Mouse (Mus musculus) forebrain, embryonic 11.5 days (tissue): ENCODE results near the gene Cyp27a1. TPM values are rescaled to one million over a fixed set of nuclear protein-coding genes. Genes with fewer than 3 reads are reported as not detected.
A peak's percentile ranks its signal among the peaks of the same experiment; 100 is the strongest.

Experiments
- ATAC-seq: fragments of 200-750 bp; cut with Nextera tagmentation; replicated peaks from 2 replicates; pipeline ENCODE4 v1.8.0; 2017; ENCODE audit warnings: moderate TSS enrichment; ENCODE audit not compliant: low FRiP score
- DNase-seq: peaks from one replicate; pipeline ENCODE4 v3.0.0-alpha.2; 2017; ENCODE audit warnings: low spot score
- H3K27ac ChIP-seq: fragments of 300-500 bp; sonication (generic); 2 replicates; pipeline ENCODE4 v1.5.1; 2014; ENCODE audit warnings: low read depth, low read length
- H3K27me3 ChIP-seq: fragments of 300-500 bp; sonication (generic); 2 replicates; pipeline ENCODE4 v1.6.1; 2014; ENCODE audit warnings: mild to moderate bottlenecking, low read length, mixed read lengths; ENCODE audit not compliant: control insufficient read depth, insufficient read depth
- H3K36me3 ChIP-seq: fragments of 300-500 bp; sonication (generic); 2 replicates; pipeline ENCODE4 v1.6.1; 2014; ENCODE audit warnings: mild to moderate bottlenecking, low read length, moderate library complexity, mixed read lengths; ENCODE audit not compliant: control insufficient read depth, insufficient read depth
- H3K4me1 ChIP-seq: fragments of 300-500 bp; sonication (generic); replicated peaks from 2 replicates; pipeline ENCODE4 v1.6.1; 2014; ENCODE audit warnings: low read length, mixed read lengths; ENCODE audit not compliant: control insufficient read depth, insufficient read depth
- H3K4me2 ChIP-seq: fragments of 300-500 bp; sonication (generic); 2 replicates; pipeline ENCODE4 v1.6.1; 2014; ENCODE audit warnings: low read depth, mild to moderate bottlenecking, low read length, moderate library complexity, mixed read lengths; ENCODE audit not compliant: severe bottlenecking
- H3K4me3 ChIP-seq: fragments of 300-500 bp; sonication (generic); 2 replicates; pipeline ENCODE4 v1.5.1; 2014; ENCODE audit warnings: low read depth, low read length
- H3K9ac ChIP-seq: fragments of 300-500 bp; sonication (generic); 2 replicates; pipeline ENCODE4 v1.6.1; 2014; ENCODE audit warnings: low read length
- H3K9me3 ChIP-seq: fragments of 300-500 bp; sonication (generic); 2 replicates; pipeline ENCODE4 v1.6.1; 2016; ENCODE audit warnings: low read length, mixed read lengths; ENCODE audit not compliant: control insufficient read depth
- WGBS: fragments of 180-500 bp; shearing (Covaris S2); extraction: QIAGEN DNeasy Blood & Tissue Kit; methylation state at CpG from one replicate; pipeline ENCODE4 v1.1.7; 2014; 5-methylcytosine and 5-hydroxymethylcytosine counted together
- polyA plus RNA-seq: library from polyadenylated mRNA; unstranded; fragments of >200 nt; fragmentation: Nextera tagmentation; extraction: Ambion mirVana; gene quantifications from 2 replicates; pipeline ENCODE4 v1.2.1, GENCODE M21; 2014

Cyp27a1 gene
- polyA plus RNA-seq: 5.8 and 6.7 TPM in 2 replicates

DNA sequence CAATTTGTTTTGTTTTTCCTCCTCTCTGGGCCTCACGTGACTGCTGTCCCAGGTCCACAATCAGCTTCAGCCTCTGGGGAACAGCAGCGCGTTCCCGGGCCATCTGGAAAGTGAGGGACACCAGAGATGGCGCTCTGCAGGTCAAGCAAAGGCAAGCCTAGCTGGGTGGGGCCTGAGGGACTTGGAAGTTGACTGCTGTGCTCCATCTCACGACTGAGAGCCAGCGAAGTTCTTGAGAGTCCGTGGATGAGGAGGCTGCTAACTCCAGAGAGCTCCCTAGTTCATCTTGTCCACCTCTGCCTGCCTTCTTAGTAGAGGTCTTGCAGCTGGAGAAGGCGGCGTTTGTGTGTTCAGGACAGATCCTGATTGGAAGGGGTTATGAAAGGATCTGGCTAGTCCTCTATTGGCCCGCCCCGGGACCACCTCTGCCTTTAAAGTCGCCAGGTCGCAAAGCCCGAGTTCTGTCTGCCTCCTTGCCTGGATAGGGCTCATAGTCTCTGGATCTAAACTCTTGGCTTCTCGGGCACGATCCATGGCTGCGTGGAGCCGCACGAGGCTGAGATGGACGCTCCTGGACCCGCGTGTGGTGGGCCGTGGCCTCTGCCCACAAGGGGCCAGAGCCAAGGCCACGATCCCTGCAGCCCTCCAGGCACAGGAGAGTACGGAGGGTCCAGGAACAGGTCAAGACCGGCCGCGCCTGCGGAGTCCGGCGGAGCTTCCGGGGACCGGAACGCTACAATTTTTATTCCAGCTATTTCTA lies at the start of gene Cyp27a1:
Gene Cyp27a1 (plus strand): TSS at position 476 of the 760 bp plus-strand sequence.
- DNase-seq (peak; percentile 80), ATAC-seq (peak; percentile 73)
- Histone ChIP-seq H3K9ac (peak within 1 kb of the TSS; percentile 69), H3K27me3 (no peaks in the 10 kb centered on the region), H3K4me3 (peak within 1 kb of the TSS; percentile 46), H3K4me1 (no peaks in the 10 kb centered on the region; the same call in 1 of the 2 replicates), H3K36me3 (no peaks in the 10 kb centered on the region), H3K9me3 (no peaks in the 10 kb centered on the region), H3K27ac (no peak within 1 kb of the TSS), H3K4me2 (peak within 1 kb of the TSS; percentile 94)
- WGBS: 4% methylated on average over 35 of the region's 35 CpGs

DNA sequence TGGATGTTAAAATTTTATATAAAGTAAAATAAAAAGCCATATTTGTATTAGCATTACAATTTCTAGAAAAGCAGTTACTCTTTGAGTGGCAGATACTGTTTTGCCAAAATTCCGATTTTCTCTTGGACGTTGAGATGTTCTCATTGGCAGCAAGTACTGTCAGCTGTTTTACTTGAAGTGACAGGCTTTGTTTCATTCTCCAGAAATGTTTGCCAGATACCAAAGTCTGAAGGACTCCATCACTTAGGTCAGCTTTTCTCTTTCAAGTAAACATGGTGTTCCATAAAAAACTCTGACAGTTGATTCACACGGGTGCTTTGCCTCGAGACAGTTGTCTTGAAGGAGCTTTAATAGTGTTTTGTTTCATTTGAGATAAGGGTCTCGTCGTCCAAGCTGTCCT lies 48.2 kb upstream of the Cyp27a1 start:
- Histone ChIP-seq H3K4me3 (no peak overlapping the region), H3K36me3 (no peaks in the 10 kb centered on the region), H3K27me3 (no peaks in the 10 kb centered on the region), H3K9ac (no peak overlapping the region), H3K4me1 (0 out of 2 replicates have a peak, but pooled peaks cover 1% of the 10 kb centered on the region), H3K4me2 (no peak overlapping the region), H3K27ac (no peak overlapping the region), H3K9me3 (no peaks in the 10 kb centered on the region)
- no peak for DNase-seq
- ATAC-seq: no peak
- WGBS: 85% methylated on average over 6 of the region's 6 CpGs

DNA sequence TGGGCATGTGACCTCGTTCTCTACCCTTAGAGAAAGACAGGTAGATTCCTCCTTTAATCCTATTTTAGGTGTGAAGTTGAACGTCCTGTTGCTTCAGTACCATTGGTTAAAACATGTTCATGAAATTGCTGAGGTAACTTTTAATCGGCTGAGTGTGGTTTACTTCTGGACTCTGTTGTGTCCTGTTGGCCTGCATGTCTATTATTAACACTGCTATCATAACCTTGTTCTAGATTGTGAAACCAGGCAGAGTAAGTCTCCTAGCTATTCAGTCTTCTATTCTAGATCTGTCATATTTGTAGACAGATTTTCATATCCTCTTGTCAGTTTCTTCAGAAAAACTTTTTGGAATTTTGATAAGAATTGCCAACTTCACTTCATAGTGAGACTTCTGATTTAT lies 45.0 kb upstream of the Cyp27a1 start:
- Histone ChIP-seq H3K9ac (no peak overlapping the region), H3K27me3 (no peaks in the 10 kb centered on the region), H3K4me3 (no peak overlapping the region), H3K27ac (no peak overlapping the region), H3K36me3 (peaks cover 4% of the 10 kb centered on the region; the same call in 1 of the 2 replicates), H3K4me2 (no peak overlapping the region), H3K4me1 (no peaks in the 10 kb centered on the region), H3K9me3 (no peaks in the 10 kb centered on the region)
- WGBS: 95% methylated on average over 3 of the region's 3 CpGs
- DNase-seq (no peak), ATAC-seq (no peak)

GRCm38 (mm10) chr1:74672731-74673130 lies 40.6 kb upstream of the Cyp27a1 start:
- Histone ChIP-seq H3K4me1 (no peaks in the 10 kb centered on the region), H3K36me3 (peaks cover 4% of the 10 kb centered on the region; the same call in 1 of the 2 replicates), H3K4me2 (no peak overlapping the region), H3K27ac (no peak overlapping the region), H3K4me3 (no peak overlapping the region), H3K9ac (no peak overlapping the region), H3K27me3 (no peaks in the 10 kb centered on the region), H3K9me3 (no peaks in the 10 kb centered on the region)
- DNase-seq: no peak
- 91% methylated on average over 7 of the region's 7 CpGs for WGBS
- no peak for ATAC-seq

GRCm38 (mm10) chr1:74676863-74677262 lies 36.5 kb upstream of the Cyp27a1 start:
- ATAC-seq (no peak), DNase-seq (no peak)
- H3K4me2 ChIP-seq: no peak overlapping the region
- 93% methylated on average over 3 of the region's 3 CpGs for WGBS
- H3K27ac ChIP-seq: no peak overlapping the region
- H3K27me3 ChIP-seq: no peaks in the 10 kb centered on the region
- H3K36me3 ChIP-seq: peaks cover 11% of the 10 kb centered on the region; the same call in 1 of the 2 replicates
- no peak overlapping the region for H3K4me3 ChIP-seq
- no peak overlapping the region for H3K9ac ChIP-seq
- no peaks in the 10 kb centered on the region for H3K9me3 ChIP-seq
- no peaks in the 10 kb centered on the region for H3K4me1 ChIP-seq

DNA sequence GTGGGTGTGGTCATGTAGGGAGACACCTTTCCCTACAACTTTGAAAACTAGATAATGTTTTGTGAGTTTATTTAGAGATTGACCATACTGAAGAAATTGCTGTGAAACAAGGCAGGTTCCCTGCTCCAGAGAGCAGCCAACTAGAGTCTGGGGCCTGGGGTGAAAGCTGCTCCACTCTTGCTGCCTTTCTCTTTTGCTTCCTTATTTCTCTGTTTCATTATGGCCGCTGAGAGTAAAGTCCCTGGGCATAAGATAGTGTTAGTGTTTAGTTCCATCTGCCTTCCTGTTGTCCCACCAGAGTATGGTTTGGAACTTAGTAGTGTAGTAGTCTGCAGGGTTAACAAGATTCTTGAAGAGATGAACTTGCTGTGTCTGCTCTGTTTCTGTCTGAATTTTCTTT lies 35.5 kb upstream of the Cyp27a1 start:
- no peak overlapping the region for H3K9ac ChIP-seq
- H3K27ac ChIP-seq: no peak overlapping the region
- peaks cover 8% of the 10 kb centered on the region; the same call in 1 of the 2 replicates for H3K36me3 ChIP-seq
- H3K27me3 ChIP-seq: no peaks in the 10 kb centered on the region
- ATAC-seq (no peak), DNase-seq (no peak)
- no peaks in the 10 kb centered on the region for H3K9me3 ChIP-seq
- H3K4me2 ChIP-seq: no peak overlapping the region
- no peak overlapping the region for H3K4me3 ChIP-seq
- H3K4me1 ChIP-seq: no peaks in the 10 kb centered on the region
- 83% methylated on average over 1 of the region's 1 CpGs for WGBS

DNA sequence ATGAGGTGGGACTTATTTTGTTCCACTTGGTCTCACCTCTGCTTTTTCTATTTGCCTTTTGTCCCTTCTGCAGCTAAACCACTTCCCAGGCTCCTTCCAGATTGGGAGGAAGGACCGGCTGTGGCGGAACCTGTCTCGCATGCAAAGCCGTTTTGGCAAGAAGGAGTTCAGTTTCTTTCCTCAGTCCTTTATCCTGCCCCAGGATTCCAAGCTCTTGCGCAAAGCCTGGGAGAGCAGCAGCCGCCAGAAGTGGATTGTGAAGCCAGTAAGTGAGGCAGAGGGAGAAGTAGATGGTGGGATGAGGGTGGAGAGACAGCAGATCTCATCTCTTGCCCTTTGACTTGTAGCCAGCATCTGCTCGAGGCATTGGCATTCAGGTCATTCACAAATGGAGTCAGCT lies 26.2 kb upstream of the Cyp27a1 start:
- H3K9me3 ChIP-seq: no peaks in the 10 kb centered on the region
- 94% methylated on average over 7 of the region's 7 CpGs for WGBS
- H3K9ac ChIP-seq: no peak overlapping the region
- ATAC-seq (no peak), DNase-seq (no peak)
- peaks cover 24% of the 10 kb centered on the region for H3K36me3 ChIP-seq
- no peaks in the 10 kb centered on the region for H3K27me3 ChIP-seq
- H3K27ac ChIP-seq: no peak overlapping the region
- H3K4me1 ChIP-seq: no peaks in the 10 kb centered on the region
- no peak overlapping the region for H3K4me2 ChIP-seq
- H3K4me3 ChIP-seq: no peak overlapping the region

GRCm38 (mm10) chr1:74693891-74694583 lies 19.3 kb upstream of the Cyp27a1 start:
- no peaks in the 10 kb centered on the region for H3K4me1 ChIP-seq
- ATAC-seq (no peak), DNase-seq (no peak)
- H3K9me3 ChIP-seq: no peaks in the 10 kb centered on the region
- peaks cover 29% of the 10 kb centered on the region; the same call in 1 of the 2 replicates for H3K36me3 ChIP-seq
- H3K27ac ChIP-seq: no peak overlapping the region
- no peak overlapping the region for H3K4me2 ChIP-seq
- 91% methylated on average over 8 of the region's 8 CpGs for WGBS
- no peak overlapping the region for H3K4me3 ChIP-seq
- H3K9ac ChIP-seq: no peak overlapping the region
- H3K27me3 ChIP-seq: no peaks in the 10 kb centered on the region
